Mouse (Mus musculus) gastrocnemius, postnatal 25 days (tissue): Measurements from ENCODE around the gene Cnpy3. TPM values are rescaled to one million over a fixed set of nuclear protein-coding genes. Genes with fewer than 3 reads are reported as not detected.
"Not testable (repeated sequence)": the region's sequence is repeated elsewhere in the genome, so short reads cannot be mapped to it uniquely, and the experiment has no call there.

Experiments
- DNase-seq: peaks from one replicate; pipeline ENCODE4 v3.0.0; 2022
- total RNA-seq, 2 experiments: library from RNA; stranded (reverse); gene quantifications; 1 replicate in 1 of 2; 2 replicates in 1 of 2; pipeline ENCODE4 v1.2.3; 2021

Gene Cnpy3
- total RNA-seq, 2 experiments from 2014 or later, result 8.3 to 11.8 TPM

DNA sequence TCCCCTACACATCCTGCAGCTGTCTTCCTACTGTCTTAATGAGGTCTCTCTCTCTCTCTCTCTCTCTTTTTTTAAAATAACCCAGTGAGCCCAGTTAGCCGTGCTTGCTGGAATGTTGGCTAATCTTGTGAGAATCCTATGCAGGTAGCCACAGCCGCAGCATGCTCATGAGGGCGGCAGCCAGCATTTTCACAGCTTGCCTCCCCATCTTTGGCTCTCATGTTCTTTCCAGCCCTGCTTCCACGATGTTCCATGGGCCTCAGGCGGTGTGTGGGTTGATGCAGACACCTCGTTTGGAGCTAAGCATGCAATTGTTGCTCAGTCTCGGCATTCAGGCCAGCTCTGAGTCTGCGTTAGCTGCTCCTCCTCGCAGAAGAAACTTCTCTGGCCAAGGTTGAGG, 12.9 kb upstream of the Cnpy3 start:
- DNase-seq, result not testable (repeated sequence)

DNA sequence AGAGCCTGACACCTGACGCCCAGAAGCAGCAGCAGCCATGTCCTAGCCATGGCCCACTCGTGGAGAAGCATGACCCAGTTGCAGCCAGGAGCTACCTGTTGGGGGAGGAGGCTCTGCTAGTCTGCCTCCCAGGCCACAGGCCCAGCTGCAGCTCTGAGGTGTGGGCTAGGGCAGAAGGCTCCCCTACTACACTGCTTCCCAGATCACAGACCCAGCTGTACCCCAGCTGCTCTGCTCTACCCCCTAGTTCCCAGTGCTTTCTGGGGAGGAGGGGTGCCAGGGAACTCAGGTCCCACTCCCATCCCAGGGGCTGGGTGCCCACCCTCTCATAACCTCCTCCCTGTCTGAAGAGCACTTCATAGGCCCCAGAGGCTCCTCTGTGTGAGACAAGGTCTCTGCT, 11.5 kb upstream of the Cnpy3 start, which contains the start of gene Ptcra:
Ptcra (minus strand) TSS at position 169 of the 400 bp plus-strand sequence.
- no peak for DNase-seq

DNA sequence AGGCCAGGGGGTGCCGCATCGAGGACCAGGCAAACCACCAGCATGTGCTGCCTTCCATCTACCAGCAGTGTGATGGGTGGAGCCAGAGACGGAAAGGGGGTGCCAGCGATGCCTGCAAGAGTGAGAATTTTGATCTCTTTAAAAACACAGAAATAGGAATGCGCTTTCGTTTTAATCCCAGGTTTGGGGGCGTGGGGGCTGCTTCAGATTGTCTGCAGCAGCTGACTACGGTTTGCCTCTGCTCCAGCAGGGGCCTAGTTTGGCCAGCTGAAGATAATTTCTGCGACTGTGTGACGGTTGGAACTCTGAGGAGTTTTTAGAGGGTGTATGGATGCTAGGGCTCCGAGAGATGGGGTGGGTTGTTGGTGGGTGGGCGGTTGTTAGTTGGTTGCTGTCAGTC, 6.7 kb upstream of the Cnpy3 start:
- DNase-seq, result no peak

DNA sequence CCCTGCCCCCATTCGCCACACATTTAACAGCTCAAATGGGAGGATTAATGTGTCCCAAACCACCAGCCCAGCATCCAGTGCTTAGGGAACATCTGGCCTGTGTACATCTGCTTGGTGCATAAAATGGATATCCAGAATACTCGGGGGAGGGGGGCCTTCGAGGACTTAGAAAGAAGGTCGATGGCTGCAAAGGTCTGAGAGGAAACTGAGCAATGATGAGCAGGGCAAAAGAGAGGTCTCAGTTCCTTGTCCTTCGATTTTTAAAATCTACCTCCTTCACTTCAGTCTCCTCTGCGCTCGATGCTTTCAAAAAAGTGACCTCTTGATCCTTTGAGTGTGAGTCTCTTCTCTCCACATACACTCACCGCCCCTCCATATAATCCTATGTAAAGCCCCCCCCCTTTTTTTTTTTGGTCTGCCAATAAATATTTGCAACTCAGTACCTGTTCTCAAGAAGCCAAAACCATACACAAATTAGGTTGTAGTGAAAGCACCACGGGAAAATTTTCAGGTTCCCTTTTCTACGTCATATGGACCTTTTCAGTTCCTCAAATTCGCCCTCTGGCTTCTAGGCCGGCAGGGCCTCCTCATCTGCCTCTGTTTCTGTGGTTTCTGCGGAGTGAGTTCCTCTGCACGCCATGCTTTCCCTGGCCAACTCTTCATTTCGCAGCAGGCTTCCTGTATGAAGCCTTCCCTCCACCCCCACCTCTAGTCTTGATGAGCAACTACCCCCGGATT, 789 bp downstream of the Cnpy3 start:
- no peak for DNase-seq

DNA sequence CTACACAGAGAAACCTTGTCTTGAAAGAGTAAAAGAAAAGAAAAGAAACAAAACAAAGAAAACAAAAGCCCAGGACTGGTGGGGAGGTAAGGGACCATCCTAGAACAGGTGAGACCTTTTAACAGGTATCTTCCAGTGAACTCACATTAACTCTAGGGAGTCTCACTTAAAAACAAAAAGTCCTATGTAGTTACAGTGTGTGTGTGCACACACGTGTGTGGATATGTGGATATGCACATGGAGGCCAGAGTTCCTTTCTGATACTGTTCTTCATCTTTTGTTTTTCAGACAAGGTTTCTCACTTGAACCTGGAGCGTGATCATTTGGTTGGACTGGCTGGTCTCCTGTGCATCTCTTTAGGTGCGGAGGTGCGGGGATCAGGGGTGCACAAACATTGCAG, 1.4 kb downstream of the Cnpy3 start:
- DNase-seq, result no peak

DNA sequence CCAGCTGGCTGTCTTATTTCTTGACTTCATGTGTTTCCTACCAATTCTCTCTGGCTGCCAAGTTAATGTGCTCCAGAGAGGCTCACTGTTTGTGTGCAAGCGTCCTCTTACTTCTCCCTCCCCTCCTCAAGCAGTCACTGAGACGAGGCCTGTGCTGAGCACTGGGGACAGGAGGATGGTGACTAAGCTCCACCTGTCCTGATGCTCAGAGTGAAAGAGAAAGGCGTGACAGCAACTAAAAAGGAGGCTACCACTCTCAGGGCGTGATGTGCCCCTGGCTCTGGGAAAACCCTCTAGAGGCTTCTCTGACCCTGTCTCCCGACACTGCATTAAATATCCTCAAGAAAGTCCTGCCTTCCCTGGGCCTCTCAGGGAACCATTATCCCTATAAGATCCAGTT, 2.7 kb downstream of the Cnpy3 start:
- DNase-seq, result no peak

DNA sequence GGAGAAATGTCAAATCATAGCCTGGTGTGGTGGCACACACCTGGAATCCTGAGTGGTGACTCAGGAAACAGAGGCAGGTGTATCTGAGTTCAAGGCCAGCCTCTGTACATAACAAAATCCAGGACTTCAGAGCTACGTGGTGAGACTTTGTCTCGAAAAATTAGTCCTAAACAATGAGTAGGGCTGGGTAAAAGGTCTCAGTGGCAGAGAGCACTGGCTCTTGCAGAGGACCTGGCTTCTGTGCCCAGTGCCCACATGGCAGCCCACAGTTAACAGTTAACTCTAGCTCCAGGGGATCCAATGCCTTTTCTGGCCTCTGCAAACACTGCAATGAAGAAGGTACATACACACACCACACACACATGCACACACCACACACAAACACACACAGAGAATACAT, 4.2 kb downstream of the Cnpy3 start:
- DNase-seq, result no peak

DNA sequence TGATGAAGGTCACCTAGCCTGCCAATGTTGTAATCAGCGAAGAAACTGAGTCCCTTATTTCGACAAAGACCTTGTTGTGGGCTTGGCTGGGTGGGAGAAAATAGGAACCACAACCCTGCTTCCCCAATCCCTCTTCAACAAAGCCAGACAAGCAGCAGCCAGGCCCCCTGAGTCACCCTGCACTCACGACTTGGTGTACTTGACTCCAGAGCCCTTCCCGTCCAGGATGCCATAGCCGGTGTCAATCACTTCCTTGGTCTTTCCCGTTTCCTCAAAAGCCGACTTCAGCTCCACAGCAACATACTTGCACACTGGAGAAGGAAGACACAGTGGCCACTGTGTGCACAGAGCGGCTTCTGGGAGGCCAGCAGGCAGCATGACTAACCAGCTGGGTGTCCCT, 4.8 kb downstream of the Cnpy3 start:
- DNase-seq, result no peak

DNA sequence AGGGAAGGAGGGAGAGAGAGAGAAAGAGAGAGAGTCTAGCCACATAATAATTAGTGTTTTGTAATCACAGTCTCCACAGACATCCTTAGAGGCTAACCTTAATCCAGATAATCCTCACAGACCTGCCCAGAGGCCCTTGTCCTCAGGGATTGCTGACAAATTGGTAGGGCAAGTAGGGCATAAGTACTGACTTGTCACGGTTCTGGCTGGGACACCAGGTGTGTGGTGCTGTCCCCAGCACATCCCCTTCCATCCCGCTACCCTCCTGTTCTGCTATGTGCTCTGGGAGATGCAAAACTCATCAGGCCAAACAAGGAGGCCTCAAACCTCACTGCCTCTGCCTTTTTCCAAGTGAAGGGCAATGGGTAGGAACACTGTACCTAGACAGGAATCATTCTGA, 6.5 kb downstream of the Cnpy3 start:
- DNase-seq, result no peak

DNA sequence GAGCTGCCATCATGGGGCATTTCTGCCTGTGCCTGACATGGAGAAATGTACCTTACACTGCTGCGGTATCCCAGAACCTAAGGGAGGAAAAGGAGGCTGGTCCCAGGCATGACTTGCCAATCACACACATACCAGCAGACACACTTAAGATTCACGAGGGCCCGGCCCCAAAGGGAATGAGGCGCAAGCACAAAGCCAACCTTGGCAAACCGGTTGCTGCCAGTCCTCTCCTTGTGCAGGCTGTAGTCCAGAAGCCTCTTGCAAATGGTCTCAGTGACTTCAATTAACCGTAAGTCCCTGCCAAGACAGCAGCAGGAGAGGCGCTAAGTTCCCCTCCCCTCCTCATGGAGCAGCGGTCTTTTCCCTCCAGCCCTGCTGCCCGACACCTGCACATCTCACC, 9.0 kb downstream of the Cnpy3 start:
- DNase-seq, result no peak

DNA sequence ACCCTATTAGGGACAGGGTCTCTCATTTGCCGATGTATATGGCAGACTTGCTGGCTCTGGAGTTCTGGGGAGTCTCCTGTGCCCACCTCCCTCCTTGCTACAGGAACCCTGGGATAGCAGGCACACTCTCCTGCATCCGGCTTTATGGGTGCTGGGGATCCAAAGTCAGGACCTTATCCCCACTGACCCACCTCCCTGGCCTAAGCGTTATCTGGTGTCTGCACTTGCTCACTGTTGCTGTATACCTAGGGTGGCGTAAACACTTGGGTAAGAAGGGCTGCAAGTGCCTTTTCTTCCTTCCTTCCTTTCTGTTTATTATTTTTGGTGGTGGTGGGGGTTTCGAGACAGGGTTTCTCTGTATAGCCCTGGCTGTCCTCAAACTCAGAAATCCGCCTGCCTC, 10.7 kb downstream of the Cnpy3 start:
- no peak for DNase-seq

DNA sequence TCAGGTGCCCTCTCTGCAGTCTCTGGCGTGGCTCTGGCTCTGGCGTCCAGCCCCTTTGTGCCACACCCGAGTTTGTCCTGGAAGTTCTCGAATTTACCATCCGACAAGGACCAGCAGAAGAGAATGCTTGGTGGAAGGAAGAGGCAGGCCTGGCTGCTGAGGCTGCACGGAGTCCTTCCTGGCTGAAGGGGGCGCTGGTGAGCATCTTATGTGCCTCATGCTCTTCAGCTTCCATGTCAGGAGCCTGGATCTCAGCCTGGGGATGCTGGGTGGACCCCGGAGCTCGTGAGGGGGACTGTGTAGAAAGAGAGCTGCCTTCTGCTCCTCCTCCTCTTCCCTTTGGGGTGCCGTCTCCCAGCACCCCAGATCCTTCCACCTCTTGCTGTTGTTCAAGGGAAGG, 15.9 kb downstream of the Cnpy3 start:
- no peak for DNase-seq

DNA sequence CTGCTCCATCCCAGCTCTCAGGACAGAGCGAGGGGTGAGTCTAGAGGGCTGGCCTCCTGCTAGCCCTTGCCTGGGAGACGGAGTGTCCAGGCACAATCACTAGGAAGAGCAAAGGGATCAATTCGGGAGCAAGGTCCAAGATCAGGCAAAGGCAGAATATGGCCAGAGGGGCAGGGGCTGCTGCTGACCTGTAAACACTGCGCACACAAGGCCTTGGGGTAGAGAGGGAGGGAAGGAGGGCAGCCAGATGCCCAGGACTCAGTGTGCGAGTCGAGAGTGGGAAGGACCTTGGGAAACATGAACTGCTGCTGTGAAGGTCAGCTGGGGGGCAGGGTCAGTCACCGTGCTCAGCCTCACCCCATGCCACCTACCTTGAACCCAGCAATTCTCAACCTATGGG, 16.7 kb downstream of the Cnpy3 start:
- no peak for DNase-seq

DNA sequence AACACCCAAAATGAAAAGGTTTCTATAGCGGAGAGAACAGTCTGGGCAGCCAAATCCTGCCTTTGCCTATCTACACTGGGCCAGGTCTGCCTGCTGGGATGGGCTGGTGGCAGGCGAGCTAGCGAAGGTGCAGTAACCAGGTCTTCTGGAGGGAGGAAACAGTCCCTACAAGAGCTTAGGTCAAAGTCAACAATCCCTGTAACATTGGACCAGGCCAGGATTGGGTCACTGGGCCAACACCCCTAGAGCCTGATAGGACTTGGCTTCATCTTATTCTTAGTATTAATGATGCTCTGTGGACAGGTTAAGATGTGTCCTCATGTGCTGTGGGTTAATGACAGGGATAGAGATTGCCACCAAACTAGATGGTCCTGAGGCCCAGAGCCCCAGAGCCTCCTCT, 18.0 kb downstream of the Cnpy3 start:
- no peak for DNase-seq

DNA sequence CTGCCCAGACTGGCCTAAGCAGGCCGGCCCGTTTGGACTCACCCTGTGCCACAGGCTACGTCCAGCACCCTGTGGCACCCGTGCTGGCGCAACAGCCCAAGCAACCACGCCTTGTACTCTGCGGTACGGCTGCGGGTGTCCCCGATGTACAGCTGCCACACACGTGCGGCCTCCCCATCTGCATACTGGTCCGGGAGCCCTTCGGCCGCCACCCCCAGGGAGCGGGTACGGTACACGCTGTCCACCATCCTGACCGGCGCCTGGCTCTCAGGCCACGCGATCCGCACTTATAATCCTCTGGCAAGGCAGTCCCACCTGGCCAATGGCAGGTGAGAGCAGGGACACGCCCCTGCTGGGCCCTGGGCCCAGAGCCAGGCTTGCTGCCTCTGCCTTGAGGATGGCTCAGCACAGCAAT, 23.1 kb downstream of the Cnpy3 start, which contains the start of gene Gnmt:
Gnmt (minus strand) TSS at position 265 of the 415 bp plus-strand sequence.
- DNase-seq, result no peak

DNA sequence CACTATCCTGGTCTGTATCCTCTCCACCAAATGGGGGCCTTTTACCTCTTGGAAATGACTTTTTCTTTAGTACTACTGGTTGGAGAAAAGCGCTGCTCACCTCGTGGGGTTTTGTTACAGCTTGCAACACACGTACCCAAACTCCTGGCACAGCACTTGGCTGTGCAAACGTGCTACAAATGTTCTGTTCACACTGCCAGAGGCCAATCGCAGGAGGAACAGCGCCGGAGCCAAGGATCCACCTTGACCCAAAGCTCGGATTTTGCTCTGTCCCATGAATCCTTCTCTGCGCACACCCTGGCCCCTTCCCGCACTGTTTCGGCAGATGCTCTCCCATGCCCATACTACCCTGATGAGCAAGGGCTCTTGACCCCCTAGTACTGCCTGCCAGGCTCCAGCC, 23.5 kb downstream of the Cnpy3 start:
- DNase-seq, result no peak

DNA sequence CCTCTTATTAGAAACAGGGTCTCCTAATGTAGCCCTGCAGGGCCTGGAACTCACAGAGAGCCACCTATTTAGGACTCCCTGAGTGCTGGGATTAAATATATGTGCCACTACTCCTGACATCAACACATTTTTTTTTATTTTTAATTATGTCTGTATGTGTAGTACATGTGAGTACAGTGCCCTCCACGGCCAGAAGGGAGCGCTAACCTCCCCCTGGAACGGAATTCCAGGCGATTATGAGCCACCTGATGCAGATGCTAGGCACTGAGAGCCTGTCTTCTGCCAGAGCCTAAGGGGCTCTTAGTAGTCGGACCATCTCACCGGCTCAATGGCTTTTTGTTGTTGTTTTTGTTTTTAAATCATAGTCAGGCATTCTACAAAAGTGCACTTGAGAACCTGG, 24.0 kb downstream of the Cnpy3 start:
- no peak for DNase-seq

DNA sequence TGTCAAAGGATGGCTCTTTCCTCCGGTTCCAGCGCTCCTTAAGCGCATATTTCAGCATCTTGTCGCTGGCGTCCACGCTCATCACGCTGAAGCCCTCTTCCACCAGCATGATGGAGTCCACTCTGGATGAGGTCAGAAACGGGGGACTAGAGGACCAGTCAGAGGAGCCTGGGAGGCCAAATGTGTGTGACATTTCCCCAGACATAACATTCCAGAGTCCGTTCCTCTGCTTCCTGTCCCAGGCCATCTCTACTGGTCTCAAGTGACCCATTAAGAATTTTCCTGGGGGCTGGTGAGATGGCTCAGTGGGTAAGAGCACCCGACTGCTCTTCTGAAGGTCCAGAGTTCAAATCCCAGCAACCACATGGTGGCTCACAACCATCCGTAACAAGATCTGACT, 24.7 kb downstream of the Cnpy3 start:
- DNase-seq, result no peak

DNA sequence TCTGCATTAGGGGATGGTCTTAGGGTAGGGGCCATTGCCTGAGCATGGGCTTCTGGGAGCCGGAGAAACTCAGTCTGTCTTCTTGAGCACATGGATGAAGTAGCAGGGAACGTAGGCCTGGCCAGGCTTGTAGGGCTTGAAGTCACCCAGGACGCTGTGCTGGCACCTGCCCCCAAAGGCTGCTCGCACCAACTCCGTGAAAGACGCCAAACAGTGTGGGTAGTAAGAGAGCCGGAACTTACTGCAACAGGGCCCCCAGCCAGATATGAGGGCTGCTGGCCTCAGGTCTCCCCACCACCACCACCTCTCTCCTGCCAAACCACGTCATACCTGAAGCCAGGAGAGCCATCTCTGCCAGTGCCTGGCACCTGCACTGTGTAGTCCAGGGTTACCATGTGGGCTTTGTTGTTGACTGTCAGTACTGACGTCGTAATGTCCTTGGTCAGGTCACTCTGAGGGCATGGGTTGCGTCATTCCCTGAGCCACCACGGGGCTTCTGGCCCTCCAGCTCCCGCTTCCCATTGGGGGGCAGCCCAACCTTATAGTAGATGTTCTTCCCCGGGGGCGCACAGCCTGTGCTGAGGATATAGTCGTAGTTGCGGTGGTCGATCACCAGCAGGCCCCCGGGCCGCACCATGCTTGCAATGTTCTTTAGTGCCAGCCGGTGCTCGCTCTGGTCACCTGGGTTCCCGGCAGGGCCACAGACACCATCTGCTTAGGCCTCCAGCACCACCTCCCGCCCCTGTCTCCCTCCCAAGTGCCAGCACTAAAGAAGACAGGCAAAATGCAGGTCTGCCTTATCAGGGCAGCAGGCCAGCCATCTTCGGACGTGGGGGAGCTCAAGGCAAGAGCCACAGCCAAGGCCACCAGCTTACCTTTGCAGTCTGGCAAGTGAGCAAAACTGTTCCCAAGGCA, 26.0 kb downstream of the Cnpy3 start:
- DNase-seq, result no peak

DNA sequence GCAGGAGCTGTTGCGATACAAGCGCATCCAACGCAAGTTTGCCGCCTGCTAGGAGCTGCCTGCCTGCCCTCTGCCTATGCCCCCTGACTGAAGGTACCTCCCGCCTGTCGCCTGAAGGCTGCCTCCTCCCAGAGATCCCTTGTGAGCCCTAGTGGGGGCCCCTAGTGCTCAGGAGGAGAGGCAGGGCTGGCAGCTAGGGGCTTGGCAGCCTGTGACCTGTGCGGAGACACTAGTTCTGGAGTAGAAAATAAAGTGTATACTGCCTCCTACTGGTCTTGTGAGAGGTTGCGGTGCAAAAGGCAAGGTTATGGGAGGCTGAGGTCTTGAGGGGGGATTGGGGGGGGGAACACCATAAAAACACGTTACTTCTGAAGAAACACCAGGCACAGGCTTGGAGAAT, 26.7 kb downstream of the Cnpy3 start:
- no peak for DNase-seq

DNA sequence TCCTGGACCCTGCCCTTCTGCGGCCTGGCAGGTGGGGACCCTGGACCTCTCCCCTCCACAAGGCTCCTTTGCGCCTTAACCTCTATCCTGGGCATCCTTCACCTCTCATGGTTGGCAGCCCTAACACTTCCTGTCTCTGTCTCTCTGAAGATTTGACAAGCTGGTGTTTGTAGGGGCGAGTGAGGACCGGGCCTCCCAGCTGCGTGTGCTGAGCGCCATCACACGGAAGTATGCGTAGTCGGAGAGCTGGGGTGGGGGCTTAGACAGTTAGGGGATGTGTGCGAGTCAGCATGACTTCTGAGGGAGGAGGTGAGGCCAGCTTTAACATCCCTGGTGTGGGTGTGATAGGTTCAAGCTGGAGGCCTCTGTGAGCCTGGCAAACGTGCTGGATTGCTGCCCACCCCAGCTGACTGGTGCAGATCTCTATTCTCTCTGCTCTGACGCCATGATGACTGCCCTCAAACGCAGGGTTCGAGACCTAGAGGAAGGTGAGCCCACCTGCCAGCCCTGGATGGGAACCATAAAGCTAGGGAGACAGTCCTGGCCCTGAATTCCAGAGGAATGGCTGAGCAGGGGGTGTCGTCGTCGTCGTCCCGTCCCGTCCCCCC, 27.4 kb downstream of the Cnpy3 start:
- DNase-seq, result no peak

DNA sequence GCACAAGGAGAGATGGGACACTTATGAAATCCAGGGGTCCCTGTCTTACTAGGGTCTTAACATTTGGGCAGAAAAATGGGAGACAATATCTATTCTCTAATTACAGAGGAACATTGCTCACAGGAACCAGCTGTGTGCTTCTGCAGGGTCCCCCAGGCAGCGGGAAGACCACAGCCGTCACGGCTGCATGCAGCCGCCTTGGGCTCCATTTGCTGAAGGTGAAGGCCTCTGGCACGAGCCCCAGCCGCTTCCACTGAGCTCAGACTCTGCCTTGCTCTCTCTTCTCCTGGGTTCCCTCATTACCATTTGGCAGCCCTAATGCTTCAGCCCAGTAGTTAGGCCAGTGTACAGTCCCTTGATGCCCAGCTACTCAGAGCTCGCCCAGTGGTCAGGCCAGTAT, 30.9 kb downstream of the Cnpy3 start:
- no peak for DNase-seq
